In the genomic region with DNA sequence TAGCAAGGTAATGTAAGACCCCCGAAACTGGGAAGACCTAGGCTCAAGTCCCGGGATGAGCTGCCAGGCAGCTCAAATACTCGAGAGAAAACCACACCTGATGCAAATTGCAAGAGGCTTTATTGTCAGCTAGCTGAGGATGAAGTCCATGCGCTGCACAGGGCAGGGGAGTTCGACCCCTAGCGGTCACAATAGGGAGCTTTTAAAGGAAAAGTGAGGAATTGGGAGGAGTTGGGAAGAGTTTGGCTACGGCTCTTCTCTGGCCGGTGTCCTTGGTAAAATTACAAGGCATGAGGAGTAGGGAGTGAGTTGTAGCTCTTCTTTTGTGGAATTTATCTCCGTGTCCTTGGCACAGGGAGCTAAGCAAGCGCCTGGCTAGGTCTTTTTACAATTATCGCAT, we compare ENCODE assay signal across 11 mouse cellular contexts. TPM values are rescaled to one million over a fixed set of nuclear protein-coding genes. Genes with fewer than 3 reads are reported as not detected.
DNase-seq lines count a peak whose midpoint lies in the region; ATAC-seq and TF ChIP-seq lines count a peak whose summit lies in the region.
"Had no signal": no experiment of that assay in that cellular context is flagged by ENCODE, and none has a peak within 500 bp of the region (broad histone marks: within the 10 kb centered on the region; RNA-seq: fewer than 3 reads in every experiment).

No protein-coding gene starts in this region.

- no peaks in the 10 kb centered on the region for H3K9me3 ChIP-seq in heart, postnatal 0 days (replicated peaks; ENCODE audit: control insufficient read depth, low read length)
- no peaks in the 10 kb centered on the region for H3K9me3 ChIP-seq in heart, embryonic 10.5 days
- H3K9me3 ChIP-seq in ES-E14 (ENCODE audit: control insufficient read depth, insufficient read depth, low read depth, low read length): no peaks in the 10 kb centered on the region
- no peaks in the 10 kb centered on the region for H3K9me3 ChIP-seq in limb, embryonic 11.5 days (ENCODE audit: control insufficient read depth, low read length)
- H3K9me3 ChIP-seq: embryonic facial prominence, embryonic 15.5 days had no signal

- no peak overlapping the region for H3K4me3 ChIP-seq in heart, postnatal 0 days (ENCODE audit: low read depth, low read length)
- no peak overlapping the region for H3K4me3 ChIP-seq in heart, embryonic 10.5 days
- peak overlapping the region; percentile 34 to 45 for H3K4me3 ChIP-seq in ES-E14 (ENCODE audit: insufficient read depth in 1 of 2, low read depth in 1 of 2, low read length in 2 of 2, poor library complexity in 1 of 2, severe bottlenecking in 1 of 2)
- H3K4me3 ChIP-seq in limb, embryonic 11.5 days (ENCODE audit: low read depth, low read length): no peak overlapping the region
- H3K4me3 ChIP-seq: embryonic facial prominence, embryonic 15.5 days had no signal

- H3K27me3 ChIP-seq in heart, postnatal 0 days (ENCODE audit: control insufficient read depth, insufficient read depth, low read length): no peaks in the 10 kb centered on the region
- H3K27me3 ChIP-seq in heart, embryonic 10.5 days (ENCODE audit: insufficient read depth, poor library complexity, severe bottlenecking): no peaks in the 10 kb centered on the region
- H3K27me3 ChIP-seq in limb, embryonic 11.5 days (ENCODE audit: control insufficient read depth, insufficient read depth, low read length): no peaks in the 10 kb centered on the region
- H3K27me3 ChIP-seq: embryonic facial prominence, embryonic 15.5 days had no signal

- TF ChIP-seq EP300 in heart, postnatal 0 days (IDR thresholded peaks at IDR 0.05; ENCODE audit: low read depth): no peak

- ATAC-seq in heart, postnatal 0 days (ENCODE audit: insufficient read depth, low read depth): no peak
- no peak for ATAC-seq in limb, embryonic 11.5 days (ENCODE audit: insufficient number of reproducible peaks, low FRiP score, low TSS enrichment, low read depth)

- in situ Hi-C loops in ES-E14 (cut with MboI; ENCODE audit: low sequenced_read_pairs in 2 of 2, unreplicated experiment in 2 of 2): no loop called here

- no peak overlapping the region for H3K27ac ChIP-seq in heart, postnatal 0 days (ENCODE audit: low read depth)
- H3K27ac ChIP-seq in heart, embryonic 10.5 days: no peak overlapping the region
- H3K27ac ChIP-seq in ES-E14 (ENCODE audit: insufficient read depth, low read depth, low read length, poor library complexity, severe bottlenecking): peak overlapping the region; percentile 82; the same call in 1 of the 2 replicates
- H3K27ac ChIP-seq in limb, embryonic 11.5 days (replicated peaks; ENCODE audit: low read depth, low read length): no peak overlapping the region
- H3K27ac ChIP-seq: embryonic facial prominence, embryonic 15.5 days had no signal

- H3K9ac ChIP-seq in heart, postnatal 0 days (replicated peaks; ENCODE audit: low read depth, low read length): no peak overlapping the region
- H3K9ac ChIP-seq in ES-E14 (ENCODE audit: insufficient read depth, low read depth, low read length, poor library complexity, severe bottlenecking): peak overlapping the region; percentile 13; the same call in 1 of the 2 replicates
- no peak overlapping the region for H3K9ac ChIP-seq in limb, embryonic 11.5 days (ENCODE audit: low read length)
- H3K9ac ChIP-seq: embryonic facial prominence, embryonic 15.5 days had no signal

- DNase-seq in heart, postnatal 0 days (ENCODE audit: low spot score): no peak
- no peak for DNase-seq in heart, embryonic 10.5 days (ENCODE audit: low spot score)
- no peak for DNase-seq in ES-E14 (ENCODE audit: low read depth, low spot score)
- peak; percentile 12 for DNase-seq in brain, adult 2 months (ENCODE audit: low read depth, low spot score)
- DNase-seq in limb, embryonic 11.5 days (ENCODE audit: low spot score): peak; percentile 29
- no peak for DNase-seq in right cerebral cortex, postnatal 4 days
- DNase-seq in thymus, postnatal 10 days (ENCODE audit: low spot score in 2 of 2): no peak
- no peak for DNase-seq in frontal cortex, postnatal 36 days (ENCODE audit: low spot score in 2 of 2)

- peak; percentile 50 for TF ChIP-seq CTCF in heart, postnatal 0 days (IDR thresholded peaks at IDR 0.05; ENCODE audit: low read depth)

- no peak overlapping the region for H3K4me2 ChIP-seq in heart, postnatal 0 days (ENCODE audit: low read depth, low read length)
- no peak overlapping the region for H3K4me2 ChIP-seq in limb, embryonic 11.5 days (ENCODE audit: low read depth, severe bottlenecking)
- H3K4me2 ChIP-seq: embryonic facial prominence, embryonic 15.5 days had no signal

- H3K36me3 ChIP-seq in heart, postnatal 0 days (replicated peaks; ENCODE audit: control insufficient read depth, insufficient read depth, low read length): no peaks in the 10 kb centered on the region
- no peaks in the 10 kb centered on the region for H3K36me3 ChIP-seq in heart, embryonic 10.5 days
- H3K36me3 ChIP-seq in ES-E14 (ENCODE audit: control insufficient read depth, insufficient read depth, low read length, poor library complexity, severe bottlenecking): no peaks in the 10 kb centered on the region
- no peaks in the 10 kb centered on the region for H3K36me3 ChIP-seq in limb, embryonic 11.5 days (ENCODE audit: control insufficient read depth, insufficient read depth, low read length)
- H3K36me3 ChIP-seq: embryonic facial prominence, embryonic 15.5 days had no signal

- H3K4me1 ChIP-seq in heart, postnatal 0 days (ENCODE audit: control insufficient read depth, insufficient read depth): no peaks in the 10 kb centered on the region
- H3K4me1 ChIP-seq in heart, embryonic 10.5 days: peaks cover 8% of the 10 kb centered on the region; the same call in 1 of the 2 replicates
- H3K4me1 ChIP-seq in ES-E14 (ENCODE audit: control insufficient read depth in 2 of 2, insufficient read depth in 2 of 2, low read length in 2 of 2, poor library complexity in 1 of 2): peaks cover 6 to 21% of the 10 kb centered on the region in 2 experiments
- no peaks in the 10 kb centered on the region for H3K4me1 ChIP-seq in limb, embryonic 11.5 days (ENCODE audit: control insufficient read depth, insufficient read depth, low read length)
- H3K4me1 ChIP-seq: embryonic facial prominence, embryonic 15.5 days had no signal

- 38% methylated on average over 11 of the region's 11 CpGs for WGBS in heart, postnatal 0 days
- WGBS in heart, embryonic 10.5 days: 41% methylated on average over 11 of the region's 11 CpGs
- WGBS in limb, embryonic 11.5 days: 38% methylated on average over 11 of the region's 11 CpGs

TF ChIP-seq in ES-E14, 5 proteins besides CTCF, POLR2A, EP300 and RAD21:
- TF ChIP-seq HCFC1 (IDR thresholded peaks at IDR 0.05; ENCODE audit: borderline replicate concordance, insufficient read depth, low read length): 0 out of 2 replicates have a peak, but pooled peaks have one; percentile 31
- no peak for TF ChIP-seq ZNF384 (IDR thresholded peaks at IDR 0.05; ENCODE audit: low read depth, low read length)

RNA-seq across cellular contexts. Expression of gene Fbxo27, which starts 16.9 kb away (rescaled TPM):
- 0.73 and 0.93 TPM in 2 replicates for total RNA-seq in heart, postnatal 0 days (2014; rRNA removed; ENCODE audit: low replicate concordance)
- polyA plus RNA-seq in heart, postnatal 0 days (2015; fragmentation: Nextera tagmentation; extraction: Ambion mirVana): 1.5 and 1.7 TPM in 2 replicates
- polyA plus RNA-seq in heart, embryonic 10.5 days (2016; fragmentation: Nextera tagmentation; extraction: Ambion mirVana): 4.7 and 6.3 TPM in 2 replicates
- total RNA-seq in ES-E14 (2012; rRNA removed): 5.8 and 5.9 TPM in 2 replicates
- 5.9 and 6.2 TPM in 2 replicates for polyA plus RNA-seq in limb, embryonic 11.5 days (2014; fragmentation: Nextera tagmentation; extraction: Ambion mirVana)

RNA-seq across cellular contexts. Expression of gene Fbxo17, which starts 40.9 kb away (rescaled TPM):
- total RNA-seq in heart, postnatal 0 days (2014; rRNA removed; ENCODE audit: low replicate concordance): 4.7 and 7.8 TPM in 2 replicates
- 4.5 and 5.1 TPM in 2 replicates for polyA plus RNA-seq in heart, postnatal 0 days (2015; fragmentation: Nextera tagmentation; extraction: Ambion mirVana)
- polyA plus RNA-seq in heart, embryonic 10.5 days (2016; fragmentation: Nextera tagmentation; extraction: Ambion mirVana): 13.4 and 13.6 TPM in 2 replicates
- 5.9 and 6.6 TPM in 2 replicates for total RNA-seq in ES-E14 (2012; rRNA removed)
- polyA plus RNA-seq in limb, embryonic 11.5 days (2014; fragmentation: Nextera tagmentation; extraction: Ambion mirVana): 15.9 and 16.4 TPM in 2 replicates

RNA-seq across cellular contexts. Expression of gene Acp7, which starts 44.6 kb away (rescaled TPM):
- not detected in 2 replicates for total RNA-seq in heart, postnatal 0 days (2014; rRNA removed; ENCODE audit: low replicate concordance)
- not detected in 2 replicates for polyA plus RNA-seq in heart, postnatal 0 days (2015; fragmentation: Nextera tagmentation; extraction: Ambion mirVana)
- 0.34 TPM in 1 of 2 replicates, not detected in the other for polyA plus RNA-seq in heart, embryonic 10.5 days (2016; fragmentation: Nextera tagmentation; extraction: Ambion mirVana)
- total RNA-seq in ES-E14 (2012; rRNA removed): 1.6 and 2.5 TPM in 2 replicates
- not detected in 2 replicates for polyA plus RNA-seq in limb, embryonic 11.5 days (2014; fragmentation: Nextera tagmentation; extraction: Ambion mirVana)
- polyA plus RNA-seq: intestine, embryonic 14.5 days; spleen, adult 2 months had no signal

Comparison
In these comparisons a context has a peak if more than half of its experiments do, and no peak if none do; other contexts are left out.
1. DNase-seq: peak in brain, adult 2 months (single experiment) and limb, embryonic 11.5 days (single experiment); none in heart, postnatal 0 days (single experiment), heart, embryonic 10.5 days (single experiment), ES-E14 (single experiment), right cerebral cortex, postnatal 4 days (single experiment), thymus, postnatal 10 days (0 of 2) and frontal cortex, postnatal 36 days (0 of 2).
2. H3K4me3 ChIP-seq: peak in ES-E14 (2 of 2); none in heart, postnatal 0 days (single experiment), heart, embryonic 10.5 days (single experiment) and limb, embryonic 11.5 days (single experiment).